Mouse (Mus musculus) left cerebral cortex, postnatal 4 days (tissue): ENCODE data around the gene Wnt7a. TPM values are rescaled to one million over a fixed set of nuclear protein-coding genes. Genes with fewer than 3 reads are reported as not detected.
A peak's percentile ranks its signal among the peaks of the same experiment; 100 is the strongest.

Experiments used
- DNase-seq: peaks from one replicate; pipeline ENCODE4 v3.0.0-alpha.2; 2022
- intact Hi-C: fragments of 180-260 bp; cut with DNase I; formaldehyde crosslinking; loops from one replicate; pipeline ENCODE4 v1.15.1; 2025
- total RNA-seq, 2 experiments: library from RNA; stranded (reverse); gene quantifications; 2 replicates each; pipeline ENCODE4 v1.2.3; 2021

Wnt7a gene
- total RNA-seq, 2 experiments from 2014 or later, result 18.1 to 21.7 TPM

DNA sequence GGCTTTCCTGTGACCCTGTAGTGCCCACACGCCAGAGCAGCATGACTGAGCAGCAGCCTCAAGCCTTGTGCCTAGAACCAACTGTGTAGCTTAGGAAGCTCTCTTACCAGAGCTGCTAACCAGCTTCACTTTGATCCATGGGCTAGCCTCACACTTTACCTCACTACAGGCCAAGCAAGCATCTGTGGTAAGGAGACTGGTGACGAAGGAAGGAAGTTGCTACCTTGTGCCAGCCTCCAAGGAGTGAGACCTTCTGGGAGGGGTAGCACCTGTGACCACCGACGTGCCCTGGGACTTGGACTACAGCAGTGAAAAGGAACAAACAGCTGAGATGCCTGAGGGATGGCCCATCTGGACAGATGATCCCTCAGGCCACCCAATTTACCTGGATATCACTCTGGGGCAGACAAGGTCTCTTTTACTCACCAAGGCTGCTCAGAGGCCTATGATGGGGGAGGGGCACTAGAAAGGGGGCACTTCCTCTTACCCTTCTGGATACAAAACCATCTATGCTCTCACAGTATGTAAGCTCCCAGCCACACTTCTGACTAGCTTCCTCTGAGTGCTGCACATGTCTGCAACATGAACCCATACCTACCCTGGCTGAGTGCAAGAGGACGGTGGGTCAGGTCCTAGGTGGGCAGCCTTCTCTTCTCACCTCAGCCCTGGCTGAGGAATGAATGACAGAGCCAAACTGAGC, 18.5 kb downstream of the Wnt7a start:
- no peak for DNase-seq
- intact Hi-C loops, result no loop called here

DNA sequence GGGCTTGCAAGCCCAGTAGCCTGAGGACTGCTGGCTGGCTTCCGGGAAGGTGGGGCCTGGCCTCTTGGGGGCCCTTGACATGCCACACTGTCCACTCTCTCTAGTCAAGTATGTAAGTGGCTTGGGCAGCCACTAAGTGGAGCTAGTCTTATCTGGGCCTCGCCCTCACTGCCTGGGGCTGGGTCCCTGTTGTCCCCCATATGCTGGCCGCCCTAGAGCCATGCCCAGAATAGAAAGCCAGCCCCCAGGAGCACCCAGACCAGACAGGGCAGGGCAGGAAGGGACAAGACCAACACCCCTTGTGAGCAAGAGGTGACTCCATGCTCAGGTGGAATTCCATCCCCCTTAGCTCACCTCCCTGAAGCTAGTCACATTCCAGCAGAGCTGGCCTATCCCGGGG, 22.0 kb downstream of the Wnt7a start:
- DNase-seq, result no peak
- intact Hi-C loops, result no loop called here

DNA sequence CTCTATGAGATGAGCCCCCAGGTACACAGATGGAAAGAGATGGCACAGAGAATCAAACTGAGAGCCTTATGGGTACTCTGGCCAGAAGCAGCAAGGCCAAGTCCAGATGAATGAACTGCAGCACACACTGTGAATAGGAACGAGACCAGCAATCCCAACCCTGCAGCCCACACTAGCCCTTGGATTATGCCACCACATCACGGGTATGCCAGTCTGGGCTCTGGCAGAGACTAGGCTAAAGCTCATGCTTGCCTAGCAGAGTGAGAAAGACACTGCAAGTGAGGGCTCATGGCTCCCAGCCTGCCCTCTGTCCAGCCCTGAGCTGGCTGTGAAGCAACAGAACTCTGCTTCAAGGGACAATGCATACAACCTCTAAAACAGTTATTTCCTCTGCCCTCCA, 26.7 kb downstream of the Wnt7a start:
- DNase-seq, result peak; percentile 22
- intact Hi-C loops, result no loop called here

DNA sequence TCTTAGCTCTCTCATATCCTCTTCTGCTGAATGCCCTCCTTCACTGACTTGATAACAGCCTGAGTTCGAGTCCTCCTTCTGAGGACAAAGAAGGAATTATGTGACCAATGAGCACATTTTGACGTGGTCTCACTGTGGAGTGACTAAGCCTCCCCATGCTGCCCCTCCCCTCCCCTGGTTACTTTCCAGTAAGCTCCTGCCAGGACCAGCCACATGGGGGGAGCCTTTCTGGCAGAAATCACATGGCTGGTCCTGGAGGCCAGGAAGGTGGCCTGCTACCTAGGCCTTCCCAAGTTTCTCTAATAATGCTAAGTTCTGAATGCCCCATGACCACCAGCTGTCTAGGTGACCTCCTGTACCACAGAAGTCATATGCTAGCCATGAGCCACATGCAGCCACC, 27.3 kb downstream of the Wnt7a start:
- intact Hi-C loops, result no loop called here
- DNase-seq, result no peak

DNA sequence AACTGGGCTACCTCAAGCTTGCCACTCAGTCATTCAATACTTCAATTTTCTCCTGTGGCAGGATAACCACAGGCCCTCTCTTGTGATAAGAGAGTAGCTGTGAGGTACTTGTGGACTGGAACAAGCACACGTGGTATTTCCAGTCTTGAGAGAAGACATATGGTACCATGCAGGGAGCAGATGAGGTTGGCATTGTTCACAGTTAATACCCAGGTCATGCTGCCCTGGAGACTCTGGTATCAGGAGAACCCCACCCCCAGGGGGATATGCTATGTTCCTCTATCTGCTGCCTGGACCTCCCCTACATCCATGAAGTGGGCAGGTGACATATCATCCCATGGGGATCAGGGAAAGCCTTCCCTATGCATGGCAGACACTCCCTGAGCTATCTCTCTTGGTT, 27.9 kb downstream of the Wnt7a start:
- intact Hi-C loops, result no loop called here
- no peak for DNase-seq

DNA sequence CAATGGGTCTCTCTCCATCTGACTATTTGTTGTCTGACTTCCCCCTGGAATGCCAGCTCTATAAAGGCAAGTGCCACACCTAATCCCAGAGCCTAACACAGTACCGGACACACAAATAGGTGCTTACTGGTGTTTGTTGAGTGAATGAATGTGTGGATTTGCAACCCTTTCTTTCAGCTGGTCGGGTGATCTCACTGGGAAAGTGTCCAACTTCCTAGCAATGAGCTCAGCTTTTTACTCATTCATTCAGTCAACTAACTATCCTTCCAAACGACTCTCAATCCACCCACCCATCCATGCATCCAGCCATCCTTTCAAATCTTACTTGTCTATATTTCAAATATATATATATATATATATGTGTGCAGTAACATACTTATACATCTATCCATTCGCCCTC, 31.3 kb downstream of the Wnt7a start:
- intact Hi-C loops, result no loop called here
- DNase-seq, result no peak

DNA sequence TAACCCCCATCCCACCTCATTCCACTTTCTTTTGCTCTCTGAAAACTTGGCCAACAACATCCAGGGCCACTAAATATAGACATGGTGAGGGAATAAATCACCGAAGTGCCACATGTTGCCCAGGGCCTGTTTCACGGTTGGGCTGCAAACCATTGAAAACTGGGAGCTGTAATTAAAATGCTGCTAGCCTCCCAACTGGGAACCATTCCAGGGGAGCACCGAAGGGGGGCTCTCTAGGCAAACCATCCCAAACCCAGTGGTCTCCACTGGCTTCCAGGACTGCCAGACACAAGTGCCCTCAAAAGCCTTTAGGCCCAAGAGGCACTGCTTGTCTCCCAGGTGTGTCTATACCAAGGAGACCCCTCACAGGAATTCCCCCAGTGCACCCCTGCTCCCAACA, 31.9 kb downstream of the Wnt7a start:
- intact Hi-C loops, result no loop called here
- DNase-seq, result peak; percentile 28

DNA sequence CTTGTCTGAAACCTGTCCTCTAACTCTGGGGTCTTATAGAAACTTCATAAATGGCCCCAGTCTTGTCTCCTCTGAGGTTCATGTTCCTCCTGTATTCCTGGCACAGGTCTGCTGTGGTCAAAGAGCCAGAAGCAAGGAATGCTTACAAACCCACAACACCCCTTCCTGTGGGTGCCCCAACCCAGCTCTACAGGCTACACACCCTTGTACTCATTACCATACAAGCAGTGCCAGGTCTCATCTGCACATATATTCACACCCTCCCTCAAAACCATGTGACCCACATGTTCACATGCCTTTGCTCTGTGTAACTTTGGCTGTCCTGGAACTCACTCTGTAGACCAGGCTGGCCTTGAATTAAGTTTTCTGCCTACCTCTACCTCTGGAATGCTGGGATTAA, 38.2 kb downstream of the Wnt7a start:
- no peak for DNase-seq
- intact Hi-C loops, result no loop called here

DNA sequence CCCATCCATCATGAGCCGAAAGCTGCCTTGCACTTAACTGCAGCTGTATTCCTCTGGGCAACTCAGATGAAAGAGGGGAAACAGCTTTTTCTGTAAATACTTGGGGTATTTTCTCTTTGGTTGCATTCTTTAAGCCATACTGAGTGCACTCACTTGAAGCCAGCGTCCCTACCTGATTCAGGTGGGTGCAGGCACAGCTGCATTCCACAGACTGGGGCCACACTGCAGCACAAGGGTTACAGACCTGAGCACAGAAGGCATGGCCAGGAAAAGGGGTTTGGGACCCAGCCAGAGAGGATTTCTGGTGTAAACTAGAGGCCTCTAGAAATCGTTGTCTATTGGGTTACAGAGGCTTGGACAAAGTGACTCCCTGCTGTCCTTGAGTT, 38.6 kb downstream of the Wnt7a start:
- intact Hi-C loops, result no loop called here
- no peak for DNase-seq

DNA sequence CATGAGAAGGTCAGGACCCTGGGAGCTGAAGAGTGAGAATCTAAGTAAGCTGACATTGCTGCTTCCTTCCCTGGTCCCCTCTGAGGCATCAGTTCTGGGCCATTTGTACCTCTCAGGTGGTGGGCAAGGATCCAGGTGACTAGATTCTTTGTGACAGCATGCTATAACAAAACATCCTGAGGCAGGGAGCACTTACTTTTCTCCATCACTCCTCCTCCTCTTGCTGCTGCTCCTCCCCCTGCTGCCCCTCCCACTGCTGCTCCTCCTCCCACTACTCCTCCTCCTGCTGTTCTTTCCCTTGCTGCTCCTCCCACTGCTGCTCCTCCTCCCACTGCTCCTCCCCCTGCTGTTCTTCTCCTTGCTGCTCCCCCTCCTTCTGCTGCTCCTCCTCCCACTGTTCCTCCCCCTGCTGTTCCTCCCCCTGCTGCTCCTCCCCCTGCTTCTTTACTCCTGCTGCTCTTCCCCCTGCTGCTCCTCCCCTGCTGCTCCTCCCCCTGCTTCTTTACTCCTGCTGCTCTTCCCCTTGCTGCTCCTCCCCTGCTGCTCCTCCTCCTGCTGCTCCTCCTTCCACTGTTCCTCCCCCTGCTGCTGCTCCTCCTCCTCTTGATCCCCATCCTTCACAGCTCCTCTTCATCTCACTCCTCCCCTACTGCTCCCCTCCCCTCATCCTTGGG, 39.1 kb downstream of the Wnt7a start:
- intact Hi-C loops, result no loop called here
- no peak for DNase-seq

DNA sequence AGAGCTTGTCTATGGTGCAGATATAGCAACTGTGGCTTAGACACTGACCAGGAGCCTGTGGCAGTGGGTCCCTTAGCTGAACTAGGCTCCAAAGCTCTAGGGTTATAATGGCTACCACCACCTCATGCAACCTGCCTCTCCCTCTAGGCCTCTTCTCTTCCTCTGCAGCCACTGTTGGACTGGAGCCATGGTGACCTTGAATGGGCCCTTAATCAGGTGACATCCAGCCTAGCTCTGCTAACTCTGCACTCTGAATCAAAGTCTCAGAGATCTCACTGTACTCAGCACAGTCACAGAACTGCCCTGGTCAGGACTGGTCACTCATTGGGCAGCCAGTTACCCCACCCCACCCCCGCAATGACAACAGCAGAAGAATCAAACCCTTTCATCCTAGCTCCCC, 44.4 kb downstream of the Wnt7a start:
- DNase-seq, result no peak

DNA sequence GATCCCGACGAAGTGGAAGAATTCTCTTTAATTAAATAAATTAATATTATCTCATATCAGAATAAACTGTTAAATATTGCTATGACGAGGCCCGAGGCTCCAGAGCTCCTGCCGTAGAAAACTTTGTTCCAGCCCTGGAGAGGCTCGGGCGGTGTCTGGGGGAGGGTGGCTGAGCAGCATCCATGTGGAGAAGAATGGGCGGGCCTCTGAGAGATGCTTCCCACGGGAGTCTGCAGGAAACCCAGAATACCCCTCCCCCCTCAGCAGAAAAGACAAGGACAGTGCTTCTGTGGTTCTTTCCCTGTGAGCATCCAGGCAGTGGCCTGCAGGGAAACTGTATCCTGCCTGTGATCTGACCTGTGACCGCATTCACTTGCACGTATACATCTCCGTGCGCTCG, 45.7 kb downstream of the Wnt7a start:
- DNase-seq, result no peak
- intact Hi-C loops, result no loop called here

More for the DNA sequence above, 44.4 kb downstream of the Wnt7a start:
- intact Hi-C loops, result no loop called here

DNA sequence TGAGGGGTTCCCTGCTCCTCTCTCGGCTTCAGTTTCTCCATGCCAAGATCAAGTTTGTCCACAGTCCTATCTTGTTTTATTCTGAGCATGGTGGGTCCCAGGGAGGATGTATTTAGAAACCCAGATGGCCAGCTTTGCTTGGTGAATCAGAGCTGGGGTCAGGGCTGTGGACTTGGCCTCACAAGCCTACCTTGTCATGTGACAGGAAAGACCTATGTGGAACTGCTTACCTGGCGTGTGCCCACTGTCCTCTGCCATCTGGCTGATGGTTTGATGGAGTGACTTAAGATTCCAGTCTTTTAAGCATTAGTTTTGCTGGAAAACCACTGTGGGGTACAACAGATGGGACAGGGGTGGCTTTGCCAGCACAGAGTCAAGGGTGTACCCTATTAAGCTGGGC, 48.4 kb downstream of the Wnt7a start:
- no peak for DNase-seq
- intact Hi-C loops, result no loop called here

DNA sequence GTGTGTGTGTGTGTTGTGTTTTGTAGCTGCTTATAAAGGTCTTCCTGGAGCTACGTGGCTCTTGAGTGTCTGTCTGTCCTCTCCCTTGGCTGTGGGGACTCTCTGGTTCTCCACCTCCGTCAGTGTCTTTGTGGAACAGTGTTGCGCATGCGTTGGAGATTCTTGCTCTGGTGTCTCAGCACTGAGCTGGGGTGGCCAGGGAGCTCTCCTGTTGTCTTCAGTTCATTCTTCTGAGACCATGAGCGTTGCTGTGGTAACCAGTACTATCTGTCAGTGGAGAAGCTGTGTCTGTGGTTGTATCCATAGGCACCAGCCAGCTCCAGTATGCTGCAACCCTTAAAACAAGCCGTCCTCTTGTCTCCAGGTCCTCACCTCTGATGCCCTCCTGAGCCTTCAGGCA, 50.2 kb downstream of the Wnt7a start:
- peak; percentile 32 for DNase-seq
- intact Hi-C loops, result no loop called here

DNA sequence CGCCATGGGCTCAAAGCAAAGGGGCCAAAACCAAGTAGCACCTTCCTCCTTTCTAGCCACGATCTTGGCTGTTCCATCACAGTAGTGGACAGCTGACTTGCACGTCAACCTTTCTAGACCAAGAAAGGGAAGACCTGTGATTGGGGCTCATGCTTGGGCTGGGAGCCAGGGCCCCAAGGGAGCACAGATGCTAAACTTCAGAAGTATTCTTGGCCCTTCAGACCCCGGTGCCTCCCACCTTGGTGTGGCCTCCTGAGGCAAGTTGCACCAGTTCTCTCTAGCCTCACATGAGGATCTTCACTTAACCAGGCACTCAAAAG, 50.8 kb downstream of the Wnt7a start:
- no peak for DNase-seq
- intact Hi-C loops, result no loop called here

DNA sequence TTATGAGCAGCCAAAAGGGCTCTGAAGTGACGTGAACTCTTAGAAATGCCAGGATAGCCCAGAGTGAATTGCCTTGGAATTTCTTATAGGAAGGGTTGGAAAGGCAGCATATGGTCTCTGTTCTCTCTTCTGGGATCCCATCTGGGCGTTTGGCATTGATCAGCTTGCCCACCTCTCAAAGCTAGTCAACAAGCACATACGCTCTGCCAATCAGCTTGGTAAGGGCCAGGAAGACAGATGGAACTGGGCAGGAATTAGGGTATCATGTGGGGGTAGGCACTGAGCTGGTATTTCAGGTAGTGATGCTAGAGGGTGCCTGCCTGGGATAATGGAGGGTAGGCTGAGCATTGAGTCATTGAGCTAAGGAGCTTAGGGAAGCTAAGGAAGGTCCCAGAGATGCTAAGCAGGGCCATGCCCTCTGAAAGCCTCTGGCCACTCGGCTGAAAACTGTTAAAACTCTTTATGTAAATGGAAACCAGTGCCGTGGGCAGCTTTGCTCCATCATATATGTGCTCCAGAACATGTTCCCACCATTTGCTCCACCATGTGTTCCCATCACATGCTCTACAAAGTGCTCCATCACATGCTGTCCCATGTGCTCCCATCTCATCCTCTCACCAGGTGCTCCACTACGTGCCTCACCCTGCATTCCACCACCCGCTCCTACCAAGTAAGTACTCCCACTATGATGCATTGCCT, 51.3 kb downstream of the Wnt7a start:
- peak; percentile 76 for DNase-seq
- intact Hi-C loops, result no loop called here

DNA sequence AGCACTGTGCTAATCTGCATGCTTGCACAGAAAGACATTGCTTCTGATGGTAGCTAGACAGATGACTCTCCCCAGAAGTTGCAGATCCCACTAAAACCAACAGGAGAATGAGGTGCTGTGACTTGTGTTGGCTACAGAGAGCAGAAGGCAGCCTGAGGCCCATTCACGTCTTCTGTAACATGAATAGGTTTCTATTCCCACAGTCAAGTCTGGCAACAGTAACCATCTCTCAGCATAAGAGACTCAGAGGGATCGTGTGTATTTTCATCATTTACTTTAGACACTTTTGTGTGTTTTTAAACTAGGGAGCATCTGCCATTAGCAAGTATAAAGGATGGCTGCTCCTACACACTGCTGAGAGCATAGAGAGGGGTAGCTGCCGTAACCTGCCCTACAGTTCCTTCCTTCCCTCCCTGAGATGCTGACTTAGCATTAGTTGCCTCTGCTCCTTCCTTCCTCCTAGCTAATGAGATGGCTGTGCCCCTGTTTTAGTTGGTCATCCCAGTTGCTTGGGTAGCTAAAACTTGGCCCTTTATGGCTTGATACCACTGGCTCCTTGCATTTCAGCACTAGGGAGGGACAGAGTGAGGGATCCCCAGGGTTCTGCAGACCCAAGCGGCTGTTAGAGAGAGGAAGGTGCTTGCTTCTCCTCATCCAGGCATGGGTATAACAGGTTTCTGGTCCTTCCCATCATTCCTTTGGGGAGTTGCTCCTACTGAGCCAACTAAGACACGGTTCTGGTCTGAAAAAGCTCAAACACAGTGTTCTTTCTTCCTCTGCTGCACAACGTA, 52.1 kb downstream of the Wnt7a start:
- intact Hi-C loops, result no loop called here
- DNase-seq, result no peak

DNA sequence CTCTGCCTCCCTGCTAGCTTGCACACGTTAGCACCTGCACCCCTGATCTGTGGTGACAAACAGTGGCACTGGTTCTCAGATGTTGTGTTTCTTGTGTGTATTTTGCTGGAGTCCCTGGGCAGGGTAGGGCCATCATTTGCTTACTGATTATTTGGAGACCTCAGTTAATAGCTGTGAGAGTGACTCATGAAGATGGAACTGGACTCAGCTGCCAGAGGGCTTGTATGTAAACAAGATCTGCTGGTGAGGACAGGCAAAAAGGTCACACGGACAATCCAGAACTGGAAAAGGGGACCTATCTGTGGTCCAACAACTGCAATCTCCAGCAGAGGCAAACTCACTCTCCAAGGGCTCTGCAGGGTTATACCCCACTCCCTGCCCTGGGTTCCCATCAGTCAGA, 52.8 kb downstream of the Wnt7a start:
- no peak for DNase-seq
- intact Hi-C loops, result no loop called here

DNA sequence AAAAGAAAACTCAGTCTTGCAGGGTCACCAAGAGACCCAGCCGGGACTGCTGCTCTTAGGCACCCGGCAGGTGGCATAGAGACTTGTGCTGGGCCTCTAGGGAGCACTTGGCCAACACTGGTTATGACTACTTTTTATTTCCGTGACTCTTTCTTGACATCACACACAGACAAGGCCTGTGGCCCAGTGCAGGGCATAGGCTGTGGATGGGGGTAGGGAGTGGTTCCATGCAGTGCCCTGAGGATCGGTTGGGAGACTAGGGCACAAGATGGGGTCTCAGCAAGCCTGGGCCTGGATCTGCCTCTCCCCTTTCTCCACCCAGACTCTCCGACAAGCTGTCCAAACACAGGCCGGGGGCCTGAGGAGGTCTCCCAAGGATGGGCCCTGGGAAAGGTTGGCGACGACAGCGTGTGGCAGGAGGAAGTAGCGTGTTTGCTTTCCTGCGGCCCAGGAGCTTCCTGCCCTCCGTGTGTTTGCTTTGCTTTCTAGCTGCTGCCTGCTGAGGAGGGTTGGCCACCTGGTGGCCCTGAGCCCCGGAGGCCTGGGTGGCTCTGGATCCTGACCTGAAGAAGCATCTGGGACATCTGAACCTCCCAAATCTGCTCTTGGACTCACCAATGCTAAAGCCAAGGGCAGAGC, 53.8 kb downstream of the Wnt7a start:
- no peak for DNase-seq
- intact Hi-C loops, result no loop called here

DNA sequence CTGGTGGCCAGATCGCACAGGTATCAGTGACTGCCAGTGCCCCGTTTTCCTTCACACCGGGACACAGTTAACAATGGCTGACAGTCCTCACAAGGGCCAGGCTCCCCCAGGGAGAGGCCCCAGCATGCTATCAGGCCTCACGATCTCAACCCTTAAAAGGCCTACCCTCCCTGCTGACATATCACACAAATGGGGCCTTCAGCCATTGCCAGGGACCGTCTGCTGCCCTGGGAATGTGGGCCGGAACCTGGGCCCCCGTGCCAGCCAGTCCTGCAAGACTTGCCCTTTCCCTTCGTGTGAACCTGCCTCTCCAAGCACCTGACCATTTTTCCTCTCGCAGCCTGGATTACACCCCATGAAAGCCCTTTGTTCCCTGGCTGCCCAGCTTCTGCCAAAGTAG, 61.5 kb downstream of the Wnt7a start:
- intact Hi-C loops, result no loop called here
- no peak for DNase-seq

DNA sequence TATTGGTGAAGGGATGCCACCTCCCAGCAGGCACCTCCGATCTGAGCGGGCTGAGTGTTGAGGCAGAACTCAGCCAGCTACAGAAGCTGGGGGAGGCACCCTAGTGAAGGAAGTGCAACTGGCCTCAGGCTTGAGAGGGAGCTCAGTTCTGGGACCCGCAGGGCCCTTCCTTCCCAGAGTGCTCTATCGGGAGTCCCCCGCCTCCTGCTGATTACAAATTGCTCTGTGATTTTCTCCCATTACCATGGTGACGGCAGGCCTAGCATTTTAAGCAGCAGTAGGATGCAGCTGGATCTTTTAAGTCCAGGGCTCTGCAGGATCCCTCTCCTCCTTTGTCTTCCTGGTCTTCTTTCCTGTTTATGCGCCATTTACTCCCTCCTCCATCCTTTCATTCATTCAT, 63.4 kb downstream of the Wnt7a start:
- intact Hi-C loops, result no loop called here
- no peak for DNase-seq
